Mouse (Mus musculus) limb, embryonic 11.5 days (tissue): Measurements from ENCODE around the gene Cox4i2. TPM values are rescaled to one million over a fixed set of nuclear protein-coding genes. Genes with fewer than 3 reads are reported as not detected.

Experiments used
- ATAC-seq: fragments of 200-750 bp; cut with Nextera tagmentation; 2 replicates; pipeline ENCODE4 v1.8.0; 2017; ENCODE audit warnings: low read depth; ENCODE audit not compliant: insufficient number of reproducible peaks, low FRiP score, low TSS enrichment
- DNase-seq: peaks from one replicate; pipeline ENCODE4 v3.0.0-alpha.2; 2015; ENCODE audit warnings: low spot score
- H3K27ac ChIP-seq: fragments of 300-500 bp; sonication (generic); replicated peaks from 2 replicates; pipeline ENCODE4 v1.5.1; 2014; ENCODE audit warnings: low read depth, mild to moderate bottlenecking, low read length
- H3K27me3 ChIP-seq: fragments of 300-500 bp; sonication (generic); 2 replicates; pipeline ENCODE4 v1.6.1; 2014; ENCODE audit warnings: mild to moderate bottlenecking, low read length, mixed read lengths; ENCODE audit not compliant: control insufficient read depth, insufficient read depth
- H3K36me3 ChIP-seq: fragments of 300-500 bp; sonication (generic); 2 replicates; pipeline ENCODE4 v1.6.1; 2014; ENCODE audit warnings: mild to moderate bottlenecking, low read length, moderate library complexity, mixed read lengths; ENCODE audit not compliant: control insufficient read depth, insufficient read depth
- H3K4me1 ChIP-seq: fragments of 300-500 bp; sonication (generic); 2 replicates; pipeline ENCODE4 v1.6.1; 2014; ENCODE audit warnings: low read length, mixed read lengths; ENCODE audit not compliant: control insufficient read depth, insufficient read depth
- H3K4me2 ChIP-seq: fragments of 300-500 bp; sonication (generic); 2 replicates; pipeline ENCODE4 v1.6.1; 2014; ENCODE audit warnings: low read depth, mild to moderate bottlenecking, moderate library complexity; ENCODE audit not compliant: severe bottlenecking
- H3K4me3 ChIP-seq: fragments of 300-500 bp; sonication (generic); 2 replicates; pipeline ENCODE4 v1.5.1; 2014; ENCODE audit warnings: low read depth, low read length
- H3K9ac ChIP-seq: fragments of 300-500 bp; sonication (generic); 2 replicates; pipeline ENCODE4 v1.6.1; 2014; ENCODE audit warnings: mild to moderate bottlenecking, low read length
- H3K9me3 ChIP-seq: fragments of 300-500 bp; sonication (generic); 2 replicates; pipeline ENCODE4 v1.6.1; 2016; ENCODE audit warnings: low read length; ENCODE audit not compliant: control insufficient read depth
- WGBS: fragments of 180-500 bp; shearing (Covaris S2); extraction: QIAGEN DNeasy Blood & Tissue Kit; methylation state at CpG from one replicate; pipeline ENCODE4 v1.1.7; 2014; 5-methylcytosine and 5-hydroxymethylcytosine counted together
- polyA plus RNA-seq: library from polyadenylated mRNA; unstranded; fragments of >200 nt; fragmentation: Nextera tagmentation; extraction: Ambion mirVana; gene quantifications from 2 replicates; pipeline ENCODE4 v1.2.1, GENCODE M21; 2014

Cox4i2 gene
- polyA plus RNA-seq, 1 experiment from 2014 or later: 22.3 TPM

DNA sequence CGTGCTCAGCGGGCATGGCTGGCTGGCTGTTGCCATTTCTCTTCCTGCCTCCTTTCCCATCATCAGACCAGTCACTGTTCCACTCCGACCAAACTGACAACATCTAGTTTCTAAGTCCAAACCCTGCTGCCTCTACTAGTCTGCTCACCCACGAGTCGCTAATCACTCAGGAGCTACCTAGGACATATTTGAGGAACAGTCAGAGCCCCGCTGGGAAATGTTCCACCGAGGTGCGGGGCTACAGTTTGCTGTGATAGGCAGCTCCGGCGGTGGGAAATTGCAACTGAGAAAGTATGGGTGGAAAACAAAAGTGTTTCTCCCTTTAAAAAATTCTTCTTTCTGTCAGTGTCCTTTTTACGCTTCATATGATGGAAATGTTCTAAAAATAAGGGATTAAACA is 36.3 kb upstream of the Cox4i2 start:
- Histone ChIP-seq H3K4me3 (no peak overlapping the region), H3K27ac (no peak overlapping the region), H3K4me1 (no peaks in the 10 kb centered on the region; the same call in 1 of the 2 replicates), H3K9me3 (no peaks in the 10 kb centered on the region), H3K36me3 (no peaks in the 10 kb centered on the region), H3K9ac (no peak overlapping the region; the same call in 1 of the 2 replicates), H3K27me3 (no peaks in the 10 kb centered on the region), H3K4me2 (no peak overlapping the region)
- ATAC-seq (no peak), DNase-seq (no peak)
- 67% methylated on average over 11 of the region's 11 CpGs for WGBS

DNA sequence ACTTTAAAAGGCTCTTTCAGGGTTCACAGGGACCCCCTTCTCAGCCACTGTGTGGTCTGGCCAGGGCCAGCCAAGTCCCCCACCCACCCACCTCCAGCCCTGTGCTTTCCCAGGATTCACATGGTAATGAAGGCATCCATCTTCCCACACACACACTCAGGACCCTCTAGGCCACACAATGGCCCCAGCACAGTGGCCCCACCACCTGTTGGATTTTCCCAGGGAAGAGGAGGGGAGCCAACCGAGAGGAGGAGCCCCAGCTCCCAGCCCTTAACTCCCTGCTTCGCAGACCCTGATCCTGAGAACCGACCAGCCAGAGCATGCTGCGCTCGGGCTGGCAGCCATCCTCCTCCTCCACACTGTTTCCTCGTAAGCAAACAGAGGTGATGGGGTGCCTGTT is 35.9 kb upstream of the Cox4i2 start:
- DNase-seq (no peak), ATAC-seq (peak; percentile 27; the same call in 1 of the 2 replicates)
- Histone ChIP-seq H3K4me2 (no peak overlapping the region), H3K4me3 (no peak overlapping the region), H3K9ac (peak overlapping the region; percentile 12; the same call in 1 of the 2 replicates), H3K27ac (no peak overlapping the region), H3K27me3 (no peaks in the 10 kb centered on the region), H3K36me3 (no peaks in the 10 kb centered on the region), H3K4me1 (no peaks in the 10 kb centered on the region; the same call in 1 of the 2 replicates), H3K9me3 (no peaks in the 10 kb centered on the region)
- 28% methylated on average over 6 of the region's 6 CpGs for WGBS

DNA sequence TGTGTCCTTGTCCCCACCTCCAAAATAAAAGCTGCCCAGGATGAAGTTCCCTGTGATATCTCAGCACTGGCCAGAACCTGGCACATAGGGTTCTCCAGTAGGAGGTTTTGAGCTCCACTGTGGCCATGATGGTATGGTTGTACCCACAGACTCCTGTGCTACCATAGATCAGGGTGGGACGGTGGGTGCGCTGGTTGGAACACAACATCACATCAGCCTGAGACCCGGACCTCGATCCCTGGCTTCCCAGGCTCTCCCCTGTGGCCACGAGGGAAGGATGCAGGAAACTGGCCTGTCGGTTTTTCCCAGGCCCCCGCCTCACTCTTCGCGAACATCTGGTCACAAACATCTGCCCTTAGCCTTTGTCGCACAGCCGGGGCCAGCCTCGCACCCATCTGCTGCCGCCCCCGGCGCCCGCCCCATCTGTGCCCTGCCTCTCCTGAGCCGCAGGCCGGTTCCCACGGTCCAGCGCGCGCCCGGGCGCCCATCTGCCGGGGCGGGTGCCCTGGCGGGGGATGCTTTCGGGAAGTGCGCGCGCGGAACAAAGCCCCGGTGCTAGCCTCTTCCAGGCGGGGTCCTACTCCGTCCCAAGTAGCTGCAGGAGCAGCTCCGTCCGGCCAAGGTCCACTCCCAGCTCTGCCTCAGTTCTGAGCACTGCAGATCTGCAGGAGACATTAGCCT is 30.2 kb upstream of the Cox4i2 start:
- WGBS: 2% methylated on average over 37 of the region's 37 CpGs
- Histone ChIP-seq H3K27me3 (no peaks in the 10 kb centered on the region), H3K4me2 (peak overlapping the region; percentile 64), H3K9ac (peak overlapping the region; percentile 77), H3K9me3 (no peaks in the 10 kb centered on the region), H3K4me1 (peaks cover 38% of the 10 kb centered on the region), H3K27ac (0 out of 2 replicates have a peak overlapping the region, but pooled peaks have one; percentile 21), H3K4me3 (peak overlapping the region; percentile 25), H3K36me3 (no peaks in the 10 kb centered on the region)
- ATAC-seq (no peak), DNase-seq (peak; percentile 68)

DNA sequence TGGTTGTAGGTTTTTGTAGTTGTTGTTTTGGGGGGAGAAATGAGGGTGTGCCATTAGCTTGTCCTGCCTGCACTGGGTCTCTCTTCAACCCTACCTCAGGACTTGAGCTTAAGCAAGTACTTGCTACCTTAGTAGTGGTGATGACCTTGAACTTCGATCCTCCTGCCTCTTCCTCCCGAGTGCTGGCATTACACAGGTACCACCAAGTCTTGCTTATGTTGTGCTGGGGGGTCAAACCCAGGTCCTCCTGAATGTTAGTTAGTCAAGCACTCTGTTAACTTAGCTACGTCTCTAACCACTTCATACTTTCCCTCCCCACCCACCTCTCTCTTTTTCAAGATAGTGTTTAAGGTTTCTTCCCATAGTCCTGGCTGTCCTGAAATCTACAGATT is 29.6 kb upstream of the Cox4i2 start:
- Histone ChIP-seq H3K27ac (0 out of 2 replicates have a peak overlapping the region, but pooled peaks have one; percentile 21), H3K4me2 (peak overlapping the region; percentile 64), H3K9me3 (no peaks in the 10 kb centered on the region), H3K27me3 (no peaks in the 10 kb centered on the region), H3K9ac (peak overlapping the region; percentile 77), H3K4me1 (peaks cover 43% of the 10 kb centered on the region), H3K36me3 (no peaks in the 10 kb centered on the region), H3K4me3 (peak overlapping the region; percentile 25)
- ATAC-seq (no peak), DNase-seq (no peak)
- WGBS: 53% methylated on average over 3 of the region's 3 CpGs

DNA sequence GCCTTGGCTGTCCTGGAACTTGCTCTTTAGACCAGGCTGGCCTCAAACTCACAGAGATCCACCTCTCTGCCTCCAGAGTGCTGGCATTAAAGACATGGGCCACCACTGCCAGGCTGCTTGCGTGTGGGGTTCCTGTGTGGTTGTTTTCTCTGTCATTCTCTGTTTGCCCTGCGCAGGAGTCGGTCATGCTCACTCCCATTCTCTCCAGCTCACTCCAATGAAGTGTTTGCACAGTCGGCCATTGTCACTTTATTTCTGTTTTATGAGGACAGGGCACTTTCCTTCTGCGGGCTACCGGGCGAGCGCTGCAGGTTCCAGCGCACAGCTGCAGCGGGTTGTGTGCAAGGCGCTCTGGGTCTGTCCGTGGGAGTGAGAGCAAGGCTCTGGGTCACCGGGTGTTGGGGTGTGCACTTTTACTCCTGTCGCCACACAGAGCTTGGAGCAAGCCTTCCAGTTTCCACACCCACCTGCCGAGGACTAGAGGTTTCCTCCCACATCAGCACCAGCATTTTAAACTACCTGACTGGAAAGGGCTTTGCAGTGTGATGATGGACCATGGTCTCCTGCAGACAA is 28.7 kb upstream of the Cox4i2 start:
- Histone ChIP-seq H3K4me3 (no peak overlapping the region), H3K27ac (no peak overlapping the region), H3K4me1 (peaks cover 52% of the 10 kb centered on the region)

DNA sequence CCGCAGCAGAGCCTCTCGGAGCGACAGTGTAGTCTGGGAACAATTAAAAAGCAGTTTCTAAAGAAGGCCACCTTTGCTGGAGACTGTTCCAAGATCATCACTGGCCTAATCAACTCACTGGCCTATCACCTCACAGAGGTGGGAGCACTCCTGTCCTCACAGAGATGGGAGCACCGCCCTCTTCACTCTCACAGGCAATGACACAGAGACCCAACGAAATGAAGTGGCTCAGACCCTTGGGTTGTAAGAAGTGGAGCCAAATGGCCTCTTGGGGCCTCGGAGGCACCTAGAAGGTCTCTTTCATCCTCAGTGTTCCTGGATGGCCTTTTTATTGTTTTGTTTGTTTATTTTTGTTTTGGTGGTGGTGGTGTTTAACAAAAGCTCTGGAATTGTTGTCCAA is 27.8 kb upstream of the Cox4i2 start:
- H3K36me3 ChIP-seq: no peaks in the 10 kb centered on the region
- no peak overlapping the region for H3K4me3 ChIP-seq
- no peak for DNase-seq
- H3K27me3 ChIP-seq: no peaks in the 10 kb centered on the region
- ATAC-seq: no peak
- WGBS: 53% methylated on average over 6 of the region's 6 CpGs
- no peak overlapping the region for H3K27ac ChIP-seq
- no peak overlapping the region for H3K4me2 ChIP-seq
- H3K9ac ChIP-seq: no peak overlapping the region
- no peaks in the 10 kb centered on the region for H3K9me3 ChIP-seq
- H3K4me1 ChIP-seq: peaks cover 54% of the 10 kb centered on the region

More for the DNA sequence above, 28.7 kb upstream of the Cox4i2 start:
- 0 out of 2 replicates have a peak overlapping the region, but pooled peaks have one; percentile 19 for H3K9ac ChIP-seq
- no peaks in the 10 kb centered on the region for H3K36me3 ChIP-seq
- no peak for DNase-seq
- H3K4me2 ChIP-seq: no peak overlapping the region
- H3K9me3 ChIP-seq: no peaks in the 10 kb centered on the region
- WGBS: 63% methylated on average over 15 of the region's 15 CpGs
- ATAC-seq: no peak
- H3K27me3 ChIP-seq: no peaks in the 10 kb centered on the region

DNA sequence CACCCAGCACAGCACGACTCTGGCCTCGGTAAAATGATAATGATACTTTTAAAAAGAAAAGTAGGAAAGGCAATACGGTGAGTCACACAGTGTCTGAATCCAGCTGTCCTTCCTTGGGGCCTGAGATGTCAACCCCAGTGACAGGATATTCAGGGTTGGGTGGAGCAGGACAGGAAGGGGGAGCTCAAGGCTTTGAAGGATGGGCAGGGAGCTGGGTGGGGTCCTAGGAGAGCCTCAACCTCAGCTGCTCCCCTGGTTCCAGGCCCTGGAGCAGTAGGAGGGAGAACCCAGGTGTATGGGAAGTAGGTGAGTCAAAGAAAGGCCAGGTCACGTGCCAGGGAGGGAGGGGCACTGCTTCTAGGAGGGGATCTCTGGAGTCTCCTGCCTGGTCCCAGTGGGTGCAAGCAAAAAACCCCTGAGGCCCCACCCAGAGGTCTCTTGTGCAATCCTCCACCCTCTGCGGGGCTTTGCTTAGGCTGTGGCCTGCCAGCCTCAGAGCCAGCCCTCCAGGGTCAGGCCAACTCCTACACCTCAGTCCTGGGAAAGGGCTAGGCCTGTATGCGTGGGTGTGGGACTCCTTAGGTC is 27.1 kb upstream of the Cox4i2 start:
- Histone ChIP-seq H3K4me1 (peaks cover 54% of the 10 kb centered on the region), H3K27me3 (no peaks in the 10 kb centered on the region), H3K4me3 (no peak overlapping the region), H3K9ac (no peak overlapping the region), H3K9me3 (no peaks in the 10 kb centered on the region), H3K27ac (no peak overlapping the region), H3K36me3 (no peaks in the 10 kb centered on the region), H3K4me2 (no peak overlapping the region)
- DNase-seq (no peak), ATAC-seq (no peak)
- 63% methylated on average over 6 of the region's 6 CpGs for WGBS

DNA sequence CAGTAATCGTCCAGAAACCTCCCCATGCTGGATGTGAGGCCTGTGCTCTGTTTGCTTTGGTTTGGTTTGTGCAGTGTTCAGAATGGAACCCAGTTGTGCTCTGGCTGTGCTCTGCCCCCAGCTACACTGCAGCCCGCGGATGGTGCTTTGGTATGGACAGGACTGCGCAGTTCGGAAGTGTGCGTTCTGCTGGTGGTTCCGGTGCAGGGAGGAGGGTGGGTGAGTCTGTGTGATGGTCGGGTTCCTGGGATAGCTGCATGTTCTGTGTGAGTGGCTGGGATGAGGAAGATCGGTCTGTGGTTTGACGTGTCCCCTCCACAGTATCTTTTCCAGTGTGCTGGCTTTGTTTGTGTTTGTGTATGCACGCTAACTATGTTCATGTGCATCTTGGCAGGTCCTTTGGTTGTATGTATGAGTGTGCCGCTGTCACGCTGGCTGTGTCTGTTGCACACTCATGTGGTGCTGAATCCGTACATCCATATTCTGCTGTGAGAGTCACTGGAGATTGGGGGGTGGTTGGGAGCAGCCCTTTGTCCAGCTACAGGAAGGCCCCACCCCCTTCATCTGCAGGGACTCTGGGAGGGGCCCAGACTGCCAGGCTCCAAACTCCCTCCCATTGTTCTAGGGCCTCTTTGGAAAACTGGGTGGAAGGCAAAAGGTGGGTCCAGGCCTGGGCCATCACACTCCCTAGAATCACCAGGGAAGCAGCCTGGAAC is 26.0 kb upstream of the Cox4i2 start:
- H3K4me2 ChIP-seq: no peak overlapping the region; the same call in 1 of the 2 replicates
- no peaks in the 10 kb centered on the region for H3K9me3 ChIP-seq
- no peak for DNase-seq
- no peak overlapping the region for H3K4me3 ChIP-seq
- H3K27me3 ChIP-seq: no peaks in the 10 kb centered on the region
- peaks cover 56% of the 10 kb centered on the region for H3K4me1 ChIP-seq
- 0 out of 2 replicates have a peak overlapping the region, but pooled peaks have one; percentile 12 for H3K9ac ChIP-seq
- no peak overlapping the region; the same call in 1 of the 2 replicates for H3K27ac ChIP-seq
- no peaks in the 10 kb centered on the region for H3K36me3 ChIP-seq
- WGBS: 89% methylated on average over 14 of the region's 14 CpGs
- ATAC-seq: no peak
